Mouse (Mus musculus): ENCODE data around the gene Cat. TPM values are rescaled to one million over a fixed set of nuclear protein-coding genes. Genes with fewer than 3 reads are reported as not detected.

Gene Cat
- total and polyA plus RNA-seq, 2 experiments: 1,476 to 1,807 TPM

- Histone ChIP-seq H3K9ac (ENCODE audit: low read depth, low read length) (no peak overlapping the region), H3K27ac (replicated peaks; ENCODE audit: insufficient read depth, low read depth, low read length) (no peak overlapping the region), H3K79me2 (ENCODE audit: control insufficient read depth, insufficient read depth, low read length) (no peaks in the 10 kb centered on the region), H3K36me3 (ENCODE audit: control insufficient read depth, insufficient read depth, low read length) (no peaks in the 10 kb centered on the region), H3K4me3 (ENCODE audit: insufficient read depth, low read depth, low read length) (no peak overlapping the region), H3K4me1 (ENCODE audit: control insufficient read depth, insufficient read depth, low read length) (peaks cover 2% of the 10 kb centered on the region; the same call in 1 of the 2 replicates), H3K27me3 (ENCODE audit: control insufficient read depth, insufficient read depth, low read length) (no peaks in the 10 kb centered on the region)
- TF ChIP-seq CTCF (IDR thresholded peaks at IDR 0.05; ENCODE audit: low read depth, low read length) (no peak), POLR2A (IDR thresholded peaks at IDR 0.05; ENCODE audit: extremely low read depth, insufficient read depth, low read length) (no peak)
- DNase-seq (ENCODE audit: extremely low read depth, low read depth, low spot score): no peak
- 89% methylated on average over 3 of the region's 3 CpGs for WGBS
Observed at GRCm38 (mm10) chr2:103411816-103412215, 73.1 kb downstream of the Cat start.

GRCm38 (mm10) chr2:103411348-103411747 lies 73.6 kb downstream of the Cat start, which contains the start of gene Elf5:
Gene Elf5 (plus strand): TSS chr2:103411688.
- Histone ChIP-seq H3K27ac (replicated peaks; ENCODE audit: insufficient read depth, low read depth, low read length) (no peak within 1 kb of the TSS), H3K27me3 (ENCODE audit: control insufficient read depth, insufficient read depth, low read length) (no peaks in the 10 kb centered on the region), H3K4me3 (ENCODE audit: insufficient read depth, low read depth, low read length) (no peak within 1 kb of the TSS), H3K9ac (ENCODE audit: low read depth, low read length) (no peak within 1 kb of the TSS), H3K36me3 (ENCODE audit: control insufficient read depth, insufficient read depth, low read length) (no peaks in the 10 kb centered on the region), H3K4me1 (ENCODE audit: control insufficient read depth, insufficient read depth, low read length) (peaks cover 2% of the 10 kb centered on the region; the same call in 1 of the 2 replicates), H3K79me2 (ENCODE audit: control insufficient read depth, insufficient read depth, low read length) (no peaks in the 10 kb centered on the region)
- 79% methylated on average over 6 of the region's 6 CpGs for WGBS
- no peak for TF ChIP-seq CTCF (IDR thresholded peaks at IDR 0.05; ENCODE audit: low read depth, low read length)
- no peak for TF ChIP-seq POLR2A (IDR thresholded peaks at IDR 0.05; ENCODE audit: extremely low read depth, insufficient read depth, low read length)
- no peak for DNase-seq (ENCODE audit: extremely low read depth, low read depth, low spot score)

GRCm38 (mm10) chr2:103406239-103406638 lies 78.7 kb downstream of the Cat start:
- WGBS: 67% methylated on average over 3 of the region's 3 CpGs
- no peak overlapping the region for H3K4me3 ChIP-seq (ENCODE audit: insufficient read depth, low read depth, low read length)
- H3K27me3 ChIP-seq (ENCODE audit: control insufficient read depth, insufficient read depth, low read length): no peaks in the 10 kb centered on the region
- no peaks in the 10 kb centered on the region for H3K36me3 ChIP-seq (ENCODE audit: control insufficient read depth, insufficient read depth, low read length)
- no peak for DNase-seq (ENCODE audit: extremely low read depth, low read depth, low spot score)
- no peaks in the 10 kb centered on the region for H3K79me2 ChIP-seq (ENCODE audit: control insufficient read depth, insufficient read depth, low read length)
- no peak overlapping the region for H3K9ac ChIP-seq (ENCODE audit: low read depth, low read length)
- TF ChIP-seq POLR2A (IDR thresholded peaks at IDR 0.05; ENCODE audit: extremely low read depth, insufficient read depth, low read length): no peak
- no peak for TF ChIP-seq CTCF (IDR thresholded peaks at IDR 0.05; ENCODE audit: low read depth, low read length)
- no peak overlapping the region for H3K27ac ChIP-seq (replicated peaks; ENCODE audit: insufficient read depth, low read depth, low read length)
- no peaks in the 10 kb centered on the region for H3K4me1 ChIP-seq (ENCODE audit: control insufficient read depth, insufficient read depth, low read length)

Other genes starting within 250 kb of the Cat start
- gene Ehf, start 181.9 kb downstream of the Cat start, total RNA-seq (2014; rRNA removed): 0.74 and 0.94 TPM in 2 replicates
- 0.40 and 0.49 TPM in 2 replicates for gene Ehf, start 181.9 kb downstream of the Cat start, polyA plus RNA-seq (2012; rRNA removed)
- not detected in 2 replicates for gene Elf5, start 73.5 kb downstream of the Cat start, total RNA-seq (2014; rRNA removed)
- not detected in 2 replicates for gene Elf5, start 73.5 kb downstream of the Cat start, polyA plus RNA-seq (2012; rRNA removed)
- 6.5 and 8.6 TPM in 2 replicates for gene Abtb2, start 81.2 kb upstream of the Cat start, total RNA-seq (2014; rRNA removed)
- gene Abtb2, start 81.2 kb upstream of the Cat start, polyA plus RNA-seq (2012; rRNA removed): 15.1 and 17.3 TPM in 2 replicates